Mouse (Mus musculus): Measurements from ENCODE around the gene Hepacam. TPM values are rescaled to one million over a fixed set of nuclear protein-coding genes. Genes with fewer than 3 reads are reported as not detected.

The Hepacam gene
- polyA plus RNA-seq, 3 experiments from 2014 or later, result not detected

- no peak for ATAC-seq
Observed at GRCm38 (mm10) chr9:37434932-37435331, 67.8 kb downstream of the Hepacam start.

GRCm38 (mm10) chr9:37435616-37436015 is 68.5 kb downstream of the Hepacam start:
- ATAC-seq, result no peak

Other genes starting within 250 kb of the Hepacam start
- not detected for gene Pknox2, start 219.9 kb upstream of the Hepacam start, polyA plus RNA-seq (2017; shearing (Covaris generic))
- gene Tmem218, start 159.1 kb upstream of the Hepacam start, polyA plus RNA-seq (2017; shearing (Covaris generic)), result 1 to 10 TPM; 2.4 to 5.2 (median 4.1) TPM
- gene Slc37a2, start 111.6 kb upstream of the Hepacam start, polyA plus RNA-seq (2017; shearing (Covaris generic)), result 1 to 10 TPM; 2.5 to 3.6 (median 2.6) TPM
- gene Ccdc15, start 18.9 kb upstream of the Hepacam start, polyA plus RNA-seq (2017; shearing (Covaris generic)), result 1 to 10 TPM; 7.0 to 9.2 (median 8.5) TPM
- gene Robo4, start 34.5 kb downstream of the Hepacam start, polyA plus RNA-seq (2017; shearing (Covaris generic)), result not detected
- gene Robo3, start 65.9 kb downstream of the Hepacam start, polyA plus RNA-seq (2017; shearing (Covaris generic)), result not detected
- 10 to 100 TPM in 2 of 3 experiments, 1 to 10 TPM in 1; 5.3 to 16.0 (median 11.6) TPM for gene Msantd2, start 122.0 kb downstream of the Hepacam start, polyA plus RNA-seq (2017; shearing (Covaris generic))
- under 1 TPM in 1 of 3 experiments, not detected in 2; 0.69 TPM for gene Esam, start 160.7 kb downstream of the Hepacam start, polyA plus RNA-seq (2017; shearing (Covaris generic))
- under 1 TPM in 1 of 3 experiments, not detected in 2; 0.54 TPM for gene Vsig2, start 171.9 kb downstream of the Hepacam start, polyA plus RNA-seq (2017; shearing (Covaris generic))
- 10 to 100 TPM in 1 of 3 experiments, under 1 TPM in 1, not detected in 1; 0.58 to 21.3 TPM for gene Nrgn, start 185.6 kb downstream of the Hepacam start, polyA plus RNA-seq (2017; shearing (Covaris generic))
- 10 to 100 TPM; 11.7 to 19.8 (median 13.9) TPM for gene Siae, start 188.3 kb downstream of the Hepacam start, polyA plus RNA-seq (2017; shearing (Covaris generic))
- gene Spa17, start 246.4 kb downstream of the Hepacam start, polyA plus RNA-seq (2017; shearing (Covaris generic)), result 1 to 10 TPM in 2 of 3 experiments, not detected in 1; 1.2 to 1.4 TPM